Comparison of ENCODE assay signal across 29 mouse cellular contexts in the genomic region with DNA sequence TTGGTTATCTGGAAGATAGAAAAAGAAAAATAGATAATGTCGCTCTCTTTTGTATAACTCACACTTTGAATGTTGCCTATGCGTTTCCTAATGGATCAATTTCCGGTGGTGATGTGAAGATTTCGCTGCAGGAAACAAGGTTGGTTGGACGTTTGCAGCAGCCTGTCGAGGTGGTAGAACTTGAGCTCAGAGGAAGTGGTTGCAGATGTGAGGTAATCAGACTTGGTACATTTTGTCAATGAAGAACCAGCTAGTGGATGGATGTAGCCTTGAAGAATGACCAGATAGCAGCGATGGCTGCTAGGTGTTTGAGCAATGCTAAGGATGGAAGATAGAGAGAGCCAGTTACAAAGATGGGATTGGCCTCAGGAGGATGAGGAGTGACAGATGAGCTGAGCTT. TPM values are rescaled to one million over a fixed set of nuclear protein-coding genes. Genes with fewer than 3 reads are reported as not detected.
"Had no signal": no experiment of that assay in that cellular context is flagged by ENCODE, and none has a peak within 500 bp of the region (broad histone marks: within the 10 kb centered on the region; RNA-seq: fewer than 3 reads in every experiment).

No protein-coding gene starts in this region.

- H3K4me3 ChIP-seq: gastrocnemius, adult 2 months; heart, embryonic 10.5 days; heart, embryonic 12.5 days; hindbrain, embryonic 13.5 days; hindbrain, embryonic 15.5 days; kidney, embryonic 15.5 days; left cerebral cortex, adult 2 months; limb, embryonic 10.5 days; limb, embryonic 12.5 days; liver, embryonic 13.5 days; liver, embryonic 15.5 days had no signal

- H3K27me3 ChIP-seq: heart, embryonic 12.5 days; hindbrain, embryonic 13.5 days; hindbrain, embryonic 15.5 days; kidney, embryonic 15.5 days; limb, embryonic 12.5 days; liver, embryonic 13.5 days; liver, embryonic 15.5 days had no signal

- H3K36me3 ChIP-seq: heart, embryonic 10.5 days; heart, embryonic 12.5 days; hindbrain, embryonic 13.5 days; hindbrain, embryonic 15.5 days; kidney, embryonic 15.5 days; limb, embryonic 10.5 days; limb, embryonic 12.5 days; liver, embryonic 13.5 days; liver, embryonic 15.5 days had no signal

- H3K9me3 ChIP-seq: heart, embryonic 10.5 days; heart, embryonic 12.5 days; hindbrain, embryonic 13.5 days; hindbrain, embryonic 15.5 days; kidney, embryonic 15.5 days; limb, embryonic 10.5 days; limb, embryonic 12.5 days; liver, embryonic 13.5 days; liver, embryonic 15.5 days had no signal

- ATAC-seq: hindbrain, postnatal 0 days; intestine, embryonic 16.5 days had no signal

- H3K27ac ChIP-seq: gastrocnemius, adult 2 months; heart, embryonic 10.5 days; hindbrain, embryonic 13.5 days; hindbrain, embryonic 15.5 days; hindbrain, postnatal 0 days; kidney, embryonic 15.5 days; kidney, postnatal 0 days; left cerebral cortex, adult 2 months; limb, embryonic 10.5 days; limb, embryonic 12.5 days; liver, embryonic 13.5 days; liver, embryonic 15.5 days had no signal

- DNase-seq: gastrocnemius, adult 2 months; gastrocnemius, postnatal 10 days; gastrocnemius, postnatal 25 days; heart, adult 11 months; heart, postnatal 10 days; heart, postnatal 4 days; kidney, adult 11 months; kidney, adult 2 months; kidney, adult 9 months; kidney, postnatal 14 days; kidney, postnatal 36 days; layer of hippocampus, adult 9-11 months; layer of hippocampus, postnatal 36 days; liver; liver, embryonic 13.5 days had no signal

- H3K4me1 ChIP-seq: heart, embryonic 10.5 days; heart, embryonic 12.5 days; hindbrain, embryonic 13.5 days; hindbrain, embryonic 15.5 days; kidney, embryonic 15.5 days; limb, embryonic 10.5 days; limb, embryonic 12.5 days; liver, embryonic 13.5 days; liver, embryonic 15.5 days had no signal

RNA-seq across cellular contexts. Expression of gene Slc35d3, which starts 46.5 kb away (rescaled TPM):
- total RNA-seq: gastrocnemius, adult 2 months; gastrocnemius, postnatal 10 days; gastrocnemius, postnatal 25 days; heart, adult 8-10 months; heart, postnatal 10 days; heart, postnatal 25 days had no signal
